Mouse (Mus musculus) megakaryocyte-erythroid progenitor cell, adult 5-6 weeks (primary cell): ENCODE results near the gene Hbs1l. TPM values are rescaled to one million over a fixed set of nuclear protein-coding genes. Genes with fewer than 3 reads are reported as not detected.

Experiments used
- ATAC-seq: replicated peaks from 2 replicates; pipeline ENCODE4 v1.8.0; 2016; ENCODE audit warnings: mild to moderate bottlenecking, inconsistent platforms; ENCODE audit not compliant: severe bottlenecking, poor library complexity, low FRiP score, low TSS enrichment
- total RNA-seq, 2 experiments: library from RNA; stranded (forward) in 1 of 2; stranded (reverse) in 1 of 2; fragments of 200-1000, 215-1000 nt in 1 of 2; fragments of >200 nt in 1 of 2; fragmentation: Nextera tagmentation in 1 of 2; gene quantifications; 2 replicates each; pipeline ENCODE4 v1.2.3; 2014 to 2017

Hbs1l gene
- total RNA-seq, 2 experiments from 2014 or later: 81.6 to 106 TPM

DNA sequence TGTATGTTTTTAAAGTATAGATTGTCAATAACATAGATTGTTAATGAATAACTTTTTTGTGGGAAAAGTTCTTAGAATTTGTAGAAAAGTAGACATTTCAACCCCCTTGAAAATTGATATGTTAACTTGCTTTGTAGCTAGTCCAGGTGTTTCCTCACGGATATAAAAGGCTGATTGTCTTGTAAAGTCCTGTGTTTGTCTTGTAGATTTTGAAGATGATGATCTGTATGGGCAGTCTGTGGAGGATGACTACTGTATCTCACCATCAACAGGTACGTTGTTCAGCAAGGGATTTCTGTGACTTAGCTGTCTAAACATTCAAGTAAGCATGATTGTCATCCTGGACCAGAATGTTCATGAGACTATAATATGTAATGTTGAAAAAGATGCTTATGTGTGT, 3.2 kb downstream of the Hbs1l start:
- no peak for ATAC-seq

DNA sequence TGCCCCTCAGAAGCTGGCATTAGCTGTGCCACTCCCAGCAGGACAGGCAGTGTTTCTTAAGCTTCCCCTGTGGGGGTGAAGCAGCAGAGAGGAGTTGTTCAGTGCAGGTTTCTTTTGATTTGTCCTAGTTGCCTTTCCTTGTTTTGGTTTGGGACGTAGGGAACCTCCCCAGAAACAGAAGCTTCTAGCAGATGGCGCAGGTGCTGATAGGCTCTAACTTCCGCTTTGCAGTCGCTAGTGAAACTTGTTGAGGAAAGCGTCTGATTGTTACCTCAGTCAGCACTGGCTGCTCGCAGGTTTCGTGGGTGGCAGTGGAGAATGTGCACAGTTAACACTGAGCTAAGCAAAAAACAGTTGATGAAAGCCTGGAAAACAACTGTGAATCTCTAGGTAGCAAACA, 6.0 kb downstream of the Hbs1l start:
- ATAC-seq: no peak

DNA sequence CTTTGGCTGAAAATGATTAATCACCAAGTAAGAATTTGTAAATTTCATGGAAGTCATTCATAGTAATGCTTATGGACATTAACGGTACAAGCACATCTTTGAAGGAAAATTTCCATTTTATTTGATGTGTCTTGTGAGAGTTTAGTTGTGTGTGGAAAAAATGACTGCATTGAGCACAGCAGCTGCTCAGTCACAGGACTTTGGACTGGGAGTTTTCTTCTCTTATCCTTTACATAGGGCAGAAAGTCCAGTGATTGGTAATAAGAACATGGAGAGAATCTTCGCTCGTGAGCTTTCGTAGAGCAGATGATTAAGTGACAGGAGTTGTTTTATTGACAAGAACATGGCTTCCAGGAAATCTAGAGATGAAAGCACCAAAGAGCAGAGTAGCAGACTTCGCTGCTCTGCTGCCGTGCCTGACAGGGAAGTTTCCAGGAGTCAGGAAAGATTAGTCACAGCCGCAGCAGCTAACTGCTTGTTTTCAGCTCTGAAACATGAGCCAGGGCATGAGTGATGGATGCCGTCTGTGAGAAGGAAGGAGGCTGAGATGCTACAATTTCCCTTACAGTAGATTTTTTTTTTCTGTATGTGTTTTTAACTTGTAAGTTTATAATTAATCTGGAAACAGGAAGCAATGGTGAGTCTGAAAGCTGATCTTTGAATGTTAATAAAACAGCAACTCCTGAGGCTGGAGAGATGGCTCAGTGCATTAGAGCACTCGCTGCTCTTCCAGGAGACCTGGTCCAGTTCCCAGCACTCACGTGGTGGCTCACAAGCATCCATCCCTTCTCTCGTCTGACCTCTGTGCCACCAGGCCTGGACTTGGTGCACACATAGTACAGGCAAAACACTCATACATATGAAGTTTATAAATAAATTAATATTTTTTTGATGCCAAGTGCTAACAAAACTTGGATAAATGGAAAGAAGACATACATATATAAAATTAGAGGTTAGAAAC, 9.2 kb downstream of the Hbs1l start:
- ATAC-seq: no peak

DNA sequence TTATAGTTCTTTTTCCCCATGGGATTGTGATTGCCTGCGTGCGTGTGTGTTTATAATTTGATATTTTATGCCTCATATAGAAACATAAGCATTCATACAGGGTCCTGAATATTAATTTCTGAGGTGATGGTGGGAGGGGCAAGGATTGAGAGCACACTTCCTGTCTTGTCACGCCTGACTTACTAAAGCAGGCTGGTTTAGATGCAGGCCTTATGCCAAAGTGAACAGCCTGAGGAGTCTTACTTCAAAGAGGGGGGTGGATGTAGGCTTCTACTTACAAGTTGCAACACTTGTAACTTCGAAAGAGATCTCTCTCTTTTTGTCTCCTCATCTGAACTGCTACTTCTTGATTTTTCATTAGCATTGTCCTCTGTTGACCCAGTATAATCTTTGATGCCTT, 18.0 kb downstream of the Hbs1l start:
- no peak for ATAC-seq

DNA sequence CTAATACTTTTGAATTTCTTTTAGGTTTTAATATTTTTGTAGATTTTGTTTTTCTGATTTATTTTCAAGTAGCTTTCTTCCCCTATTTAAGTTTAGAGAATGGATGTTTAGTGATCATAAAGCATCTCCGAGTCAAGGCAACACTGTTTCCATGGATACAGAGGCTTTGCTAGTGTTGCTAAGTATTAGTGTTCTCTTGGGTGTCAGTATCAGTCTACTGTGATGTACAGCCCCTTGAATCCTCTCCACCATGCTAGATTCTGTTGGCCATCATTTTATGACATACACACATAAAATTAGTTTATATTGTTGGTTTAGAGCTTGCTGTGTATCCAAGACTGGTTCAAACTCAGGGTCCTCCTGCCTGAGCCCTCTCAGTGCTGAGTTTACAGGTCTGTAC, 20.3 kb downstream of the Hbs1l start:
- no peak for ATAC-seq

DNA sequence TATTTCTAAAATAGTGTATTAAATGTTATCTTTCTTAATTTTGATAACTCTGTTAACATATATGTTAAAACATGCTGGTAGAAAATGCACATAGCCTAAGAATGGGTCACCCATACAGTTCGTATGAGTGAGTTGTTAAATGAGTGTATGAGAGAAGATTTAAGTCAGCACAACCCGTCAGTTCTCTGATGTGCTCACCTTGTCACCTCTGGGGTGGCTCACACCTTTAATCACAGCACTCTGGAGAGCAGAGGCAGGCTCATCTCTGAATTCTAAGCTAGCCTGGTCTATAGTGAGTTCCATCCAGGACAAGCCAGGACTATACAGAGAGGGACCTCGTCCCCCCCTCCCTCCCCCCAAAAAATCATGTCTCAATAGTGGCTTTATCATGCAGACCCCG, 22.5 kb downstream of the Hbs1l start:
- ATAC-seq: no peak

DNA sequence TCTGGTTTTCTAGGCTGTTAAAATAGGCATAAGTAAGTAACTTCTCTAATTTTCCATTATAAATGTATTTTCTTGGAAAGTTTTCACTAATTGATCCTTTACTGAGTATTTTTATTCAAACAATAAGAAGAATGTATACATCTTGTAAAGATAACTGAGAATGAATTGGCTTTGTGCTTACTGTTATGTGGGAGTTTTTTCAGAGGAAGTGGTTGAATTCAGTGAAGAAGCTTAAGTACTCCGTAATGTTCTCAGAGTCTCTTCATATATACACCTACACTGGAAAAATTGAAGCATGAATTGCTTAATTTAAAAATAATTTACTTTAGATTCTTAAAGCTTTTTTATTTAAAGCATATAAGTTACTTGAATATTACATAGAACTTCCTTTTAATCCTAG, 23.2 kb downstream of the Hbs1l start:
- ATAC-seq: no peak

DNA sequence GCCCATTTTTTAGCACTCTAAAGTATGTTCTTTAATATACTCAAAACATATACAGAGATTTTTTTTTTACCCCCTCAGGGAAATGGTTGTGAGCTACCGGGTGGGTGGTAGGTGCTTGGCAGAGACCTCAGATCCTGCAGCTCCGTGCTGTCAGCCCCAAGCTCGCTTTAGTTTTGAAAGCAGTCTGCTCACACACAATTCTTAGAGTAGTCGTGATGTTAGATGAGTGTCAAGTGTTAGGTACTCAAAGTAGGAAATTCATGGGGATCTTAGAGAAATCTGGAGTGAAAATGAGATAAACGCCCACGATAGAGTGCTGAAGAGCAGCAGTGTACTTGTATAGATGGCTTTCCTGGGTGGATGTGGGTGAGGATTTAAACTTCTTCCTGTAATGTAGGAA, 24.8 kb downstream of the Hbs1l start:
- no peak for ATAC-seq

DNA sequence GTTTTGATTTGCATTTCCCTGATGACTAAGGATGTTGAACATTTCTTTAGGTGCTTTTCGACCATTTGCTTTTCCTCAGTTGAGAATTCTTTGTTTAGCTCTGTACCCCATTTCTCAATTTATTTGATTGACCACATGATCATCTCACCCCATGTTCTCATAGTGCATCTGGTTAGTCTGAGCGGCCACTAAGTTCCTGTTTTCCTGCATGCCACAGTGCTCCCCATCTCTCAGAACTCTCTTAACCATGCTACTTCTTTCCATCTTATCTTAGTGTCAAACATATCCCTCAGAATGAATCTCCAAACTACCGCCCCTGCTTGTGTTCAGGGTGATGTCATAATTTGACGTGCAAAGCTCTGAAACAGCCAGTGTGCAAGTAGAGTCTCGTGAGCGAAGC, 30.6 kb downstream of the Hbs1l start:
- 0 out of 2 replicates have a peak, but pooled peaks have one; percentile 26 for ATAC-seq

DNA sequence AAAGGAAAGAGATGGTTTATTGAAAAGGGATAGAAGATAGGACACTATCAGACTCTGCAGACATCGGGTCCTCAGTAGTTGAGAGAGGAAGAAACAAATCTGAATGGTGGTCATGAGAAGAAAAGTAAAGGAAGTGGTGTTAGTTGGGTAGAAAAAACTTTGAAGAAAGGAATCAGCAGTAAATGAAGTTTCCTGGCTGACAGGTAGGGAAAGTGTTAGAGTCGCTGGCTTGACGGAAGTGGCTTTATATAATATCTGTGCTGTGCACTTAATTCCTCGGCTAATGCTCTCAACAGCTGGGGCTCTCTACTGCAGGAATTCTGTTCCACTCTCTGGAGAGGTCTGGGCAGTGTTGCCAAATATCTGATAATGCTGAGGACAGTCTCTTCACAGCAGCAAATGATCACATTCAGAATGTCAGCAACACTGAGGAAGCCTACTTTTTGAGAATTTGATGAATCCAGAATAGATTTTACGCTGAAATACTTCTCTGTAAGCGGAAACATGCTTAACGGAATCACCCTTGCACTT, 31.9 kb downstream of the Hbs1l start:
- ATAC-seq: no peak

DNA sequence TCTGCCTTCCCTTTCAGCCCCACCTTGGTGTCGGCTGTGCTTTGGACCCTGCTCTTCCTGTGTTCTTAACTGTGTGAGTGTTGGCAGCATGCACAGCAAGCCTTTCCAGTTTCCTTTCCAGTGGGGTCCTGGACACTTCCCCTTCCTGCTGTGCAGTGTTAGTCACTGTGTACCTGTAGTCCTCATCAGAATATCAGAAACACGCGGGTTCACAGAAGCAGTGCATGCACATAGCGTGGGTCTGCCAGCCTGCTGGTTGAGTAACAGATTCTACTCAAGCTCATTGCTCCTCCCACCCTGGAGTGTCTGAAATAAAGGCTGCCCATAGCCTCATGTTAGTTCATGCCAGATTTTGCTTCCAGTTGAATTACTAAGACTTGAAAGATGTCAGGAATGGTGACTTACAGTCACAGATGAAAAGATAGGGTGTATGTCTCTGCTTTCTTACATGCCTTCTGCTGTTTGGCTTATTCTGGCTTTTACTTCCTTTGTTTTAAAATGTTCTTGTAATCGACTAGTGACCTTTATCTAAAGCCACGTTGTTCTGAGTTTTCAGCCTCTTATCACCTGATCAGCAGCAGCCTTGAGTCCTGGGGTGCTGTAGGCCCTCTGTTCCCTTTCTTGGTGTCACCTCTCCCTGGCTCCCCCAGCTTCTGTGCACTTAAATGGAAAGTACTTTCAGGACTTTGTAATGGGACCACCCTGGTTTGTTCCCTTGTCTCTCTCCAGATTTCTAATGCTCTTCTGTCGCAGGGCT, 38.7 kb downstream of the Hbs1l start:
- peak; percentile 43 for ATAC-seq

DNA sequence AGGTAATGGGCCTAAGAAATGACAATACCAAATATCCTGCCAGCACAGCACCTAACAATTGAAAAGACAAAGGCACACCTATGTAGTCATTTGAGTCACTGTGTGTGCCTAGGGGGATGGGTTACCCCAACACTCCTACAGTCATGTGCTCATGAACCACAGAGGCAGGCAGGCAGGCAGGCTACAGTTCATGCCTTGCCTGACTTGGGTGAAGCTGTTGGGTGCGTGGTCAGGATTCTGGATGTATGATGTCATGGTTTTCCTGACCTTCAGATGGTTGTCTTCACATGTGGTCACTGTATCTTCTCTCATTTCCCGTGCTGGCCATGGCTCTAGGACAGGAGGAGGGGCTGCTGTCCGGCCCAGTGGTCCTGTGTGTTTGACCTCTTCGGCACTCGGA, 39.8 kb downstream of the Hbs1l start:
- ATAC-seq: no peak

DNA sequence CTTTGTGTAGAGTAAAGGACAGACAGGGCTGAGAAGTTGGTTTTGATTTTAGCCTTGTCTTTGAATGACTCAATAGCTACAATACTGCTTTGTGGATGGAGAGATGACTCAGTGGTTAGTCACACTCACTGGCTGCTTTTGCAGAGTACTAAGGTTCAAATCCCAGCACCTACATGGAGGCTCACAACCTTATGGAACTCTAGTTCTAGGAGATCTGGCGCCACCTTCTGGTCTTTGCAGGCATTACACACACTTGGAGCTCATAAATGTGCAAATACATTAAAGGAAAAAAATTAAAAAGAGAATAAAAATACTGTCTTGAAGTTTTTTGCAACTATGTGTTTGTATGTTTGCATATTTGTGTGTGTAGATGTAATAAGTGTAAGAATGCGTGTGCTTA, 41.4 kb downstream of the Hbs1l start:
- ATAC-seq: no peak

DNA sequence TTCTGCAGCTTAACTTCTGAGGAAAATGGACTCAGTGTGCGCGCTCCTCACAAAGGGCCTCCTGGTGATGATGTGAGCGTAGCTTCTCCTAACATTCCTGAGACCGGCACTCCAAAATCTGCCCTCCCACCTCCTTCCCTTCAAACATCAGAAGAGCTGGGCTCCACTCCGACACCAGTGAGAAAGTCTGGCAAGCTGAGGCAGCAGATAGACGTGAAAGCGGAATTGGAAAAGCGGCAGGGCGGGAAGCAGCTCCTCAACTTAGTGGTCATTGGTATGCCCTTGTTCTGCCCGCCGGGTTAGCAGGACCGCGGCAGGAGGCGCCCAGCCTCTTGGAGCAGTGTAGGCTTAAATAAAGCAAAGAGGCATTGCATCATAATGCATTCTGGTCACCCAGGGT, 45.9 kb downstream of the Hbs1l start:
- no peak for ATAC-seq

DNA sequence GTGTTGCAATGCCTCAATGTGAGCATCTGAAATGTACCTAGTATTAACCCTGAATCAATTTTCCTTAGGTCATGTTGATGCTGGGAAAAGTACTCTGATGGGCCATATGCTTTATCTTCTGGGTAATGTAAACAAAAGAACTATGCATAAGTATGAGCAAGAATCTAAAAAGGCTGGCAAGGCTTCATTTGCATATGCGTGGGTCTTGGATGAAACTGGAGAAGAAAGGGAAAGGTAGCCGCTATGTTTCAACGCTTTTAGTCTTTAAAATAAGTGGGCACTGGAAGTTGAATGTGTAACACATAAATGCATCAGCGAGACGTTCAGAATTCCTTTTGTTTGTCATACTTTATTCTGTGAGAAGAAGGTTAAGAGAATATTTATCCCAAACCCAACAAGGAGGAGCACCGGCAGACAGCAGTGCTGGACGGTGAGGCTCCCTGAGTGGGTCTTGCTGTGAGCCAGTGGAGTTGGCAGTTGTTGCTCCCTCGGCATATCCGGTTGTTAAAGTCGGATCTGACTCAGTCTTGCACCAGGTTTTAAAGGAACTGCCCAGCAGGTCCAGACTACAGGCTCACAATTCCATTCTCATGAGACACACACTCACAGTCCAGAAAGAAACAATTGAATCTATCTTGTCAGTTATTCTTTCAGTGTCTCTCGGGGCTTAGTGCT, 46.7 kb downstream of the Hbs1l start:
- no peak for ATAC-seq

DNA sequence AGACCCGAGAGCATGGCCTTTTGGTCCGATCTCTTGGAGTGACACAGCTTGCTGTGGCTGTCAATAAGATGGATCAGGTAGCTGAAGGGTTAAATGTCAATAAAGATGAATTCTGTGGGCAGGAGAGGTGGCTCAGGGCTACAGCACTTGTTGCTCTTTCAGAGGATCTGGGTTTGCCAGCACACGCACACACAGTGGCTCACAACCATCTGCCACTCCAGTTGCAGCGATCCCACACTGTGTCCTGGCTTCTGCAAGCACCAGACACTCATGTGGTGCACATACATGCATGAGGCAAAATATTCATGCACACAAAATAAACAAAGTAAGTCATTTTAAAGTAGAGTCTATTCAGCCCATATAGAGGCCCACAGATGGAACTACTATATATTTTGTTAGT, 51.6 kb downstream of the Hbs1l start:
- ATAC-seq: no peak

DNA sequence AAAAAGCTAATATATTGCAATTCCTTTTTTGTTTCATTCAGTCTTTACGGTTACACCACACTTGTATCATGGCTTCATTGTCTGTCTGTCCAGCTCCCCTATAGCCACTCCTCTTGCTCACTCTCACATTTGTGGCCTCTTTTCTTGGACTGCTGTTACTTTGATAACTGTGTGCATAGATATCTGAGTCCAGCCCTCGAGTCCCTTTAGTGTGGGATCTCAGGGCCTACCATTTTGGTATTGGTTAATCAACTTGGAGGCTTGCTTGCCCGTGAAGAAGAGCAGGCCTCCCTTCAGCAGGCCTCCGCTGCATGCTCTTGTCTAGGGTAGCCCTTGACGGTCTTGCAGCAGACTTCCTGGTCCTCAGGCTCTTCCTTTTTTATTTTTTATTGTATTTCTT, 53.7 kb downstream of the Hbs1l start:
- no peak for ATAC-seq

DNA sequence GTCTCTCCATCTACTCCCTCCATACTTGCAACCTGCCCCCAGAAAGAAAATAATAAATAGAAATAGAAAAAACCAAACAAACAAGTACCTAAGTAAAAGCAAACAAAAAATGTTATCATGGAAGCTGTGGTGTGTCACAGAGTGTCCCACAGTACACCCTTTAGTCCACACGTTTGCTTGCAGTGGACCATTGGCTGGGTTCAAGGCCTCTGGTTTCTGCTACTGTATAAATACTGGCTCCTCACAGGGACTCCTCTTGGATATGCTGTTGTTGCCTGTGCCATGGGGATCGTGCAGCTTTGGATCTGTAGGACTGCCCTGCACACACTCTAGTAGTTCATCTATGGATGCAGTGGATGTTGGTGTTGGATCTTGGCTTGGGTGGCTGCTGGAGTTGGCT, 54.2 kb downstream of the Hbs1l start:
- ATAC-seq: 0 out of 2 replicates have a peak, but pooled peaks have one; percentile 14

DNA sequence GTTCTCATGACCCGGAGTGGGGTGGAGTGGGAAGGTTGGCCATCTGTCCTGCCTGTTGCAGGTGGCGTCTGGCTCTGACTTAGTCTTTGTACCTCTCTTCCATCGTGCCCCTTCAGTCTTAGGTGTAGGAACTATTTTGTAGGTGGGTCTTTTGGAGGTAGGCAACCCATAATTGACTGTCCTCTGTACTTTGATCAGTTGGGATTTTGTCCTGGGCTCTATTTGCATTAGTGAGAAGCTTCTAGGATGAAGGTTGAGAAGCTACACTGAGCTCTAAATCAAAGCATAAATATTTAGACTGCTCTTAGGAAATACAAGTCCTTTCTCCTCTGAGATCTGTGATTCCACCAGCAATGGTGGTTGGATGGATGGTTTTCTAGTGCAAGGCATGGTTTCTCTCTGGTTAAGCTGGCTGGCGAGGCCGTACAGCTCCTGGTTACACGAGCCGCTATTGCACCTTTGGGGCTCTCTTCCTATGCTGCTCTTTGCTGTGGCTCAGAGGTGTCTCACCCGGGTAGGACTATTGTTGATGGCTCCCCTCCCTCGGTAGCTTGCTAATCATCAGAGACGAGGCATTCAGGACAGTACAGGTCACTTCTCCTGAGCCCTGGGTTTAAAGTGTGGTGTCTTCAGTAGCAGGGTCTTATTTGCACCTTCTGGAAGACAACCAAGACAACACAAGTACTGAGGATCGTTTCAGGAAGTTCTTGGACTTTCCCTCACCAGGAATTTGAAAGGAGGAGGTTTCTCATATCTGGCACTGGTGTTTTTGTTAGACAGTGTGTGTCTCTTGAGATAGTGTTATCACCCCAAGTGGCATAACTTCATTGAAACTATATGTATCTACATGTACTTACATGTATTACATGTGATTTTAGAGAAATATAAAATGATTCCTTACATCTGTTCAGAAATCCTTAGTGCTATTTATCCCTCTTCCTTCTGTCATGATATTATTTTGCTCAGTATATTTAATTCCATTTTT, 55.0 kb downstream of the Hbs1l start:
- 0 out of 2 replicates have a peak, but pooled peaks have one; percentile 21 for ATAC-seq
